Mouse (Mus musculus) fibroblast of lung, adult 2 months (primary cell): ENCODE measurements around the gene Rtn4.

ENCODE experiments used
- DNase-seq: peaks from one replicate; pipeline ENCODE4 v3.0.0-alpha.2; 2011; ENCODE audit warnings: low read depth

Gene Rtn4

GRCm38 (mm10) chr11:29765063-29765462, 72.3 kb downstream of the Rtn4 start:
- DNase-seq, result peak; percentile 14

GRCm38 (mm10) chr11:29766313-29766982, 73.7 kb downstream of the Rtn4 start:
- DNase-seq, result no peak

GRCm38 (mm10) chr11:29768523-29768922, 75.8 kb downstream of the Rtn4 start:
- no peak for DNase-seq

- no peak for DNase-seq
Observed at GRCm38 (mm10) chr11:29770666-29771400, 78.1 kb downstream of the Rtn4 start.

- no peak for DNase-seq
Observed at GRCm38 (mm10) chr11:29772279-29772678, 79.5 kb downstream of the Rtn4 start.

- no peak for DNase-seq
Observed at GRCm38 (mm10) chr11:29774296-29774695, 81.5 kb downstream of the Rtn4 start.

- DNase-seq, result no peak
Observed at GRCm38 (mm10) chr11:29774760-29775159, 82.0 kb downstream of the Rtn4 start.

- DNase-seq, result peak; percentile 61
Observed at GRCm38 (mm10) chr11:29777964-29778363, 85.2 kb downstream of the Rtn4 start.

GRCm38 (mm10) chr11:29778936-29779335, 86.2 kb downstream of the Rtn4 start:
- DNase-seq, result no peak

- no peak for DNase-seq
Observed at GRCm38 (mm10) chr11:29779409-29780026, 86.8 kb downstream of the Rtn4 start.

- no peak for DNase-seq
Observed at GRCm38 (mm10) chr11:29786583-29787219, 94.0 kb downstream of the Rtn4 start.

- no peak for DNase-seq
Observed at GRCm38 (mm10) chr11:29787473-29787872, 94.7 kb downstream of the Rtn4 start.

GRCm38 (mm10) chr11:29788499-29788898, 95.8 kb downstream of the Rtn4 start:
- no peak for DNase-seq

- DNase-seq, result no peak
Observed at GRCm38 (mm10) chr11:29788921-29789638, 96.3 kb downstream of the Rtn4 start.

- no peak for DNase-seq
Observed at GRCm38 (mm10) chr11:29790796-29791195, 98.0 kb downstream of the Rtn4 start.
